Mouse (Mus musculus) heart, postnatal 14 days (tissue): Measurements from ENCODE around the gene Musk. TPM values are rescaled to one million over a fixed set of nuclear protein-coding genes. Genes with fewer than 3 reads are reported as not detected.
A peak's percentile ranks its signal among the peaks of the same experiment; 100 is the strongest.

Source experiments
- DNase-seq, 2 experiments: peaks; one replicate each; pipeline ENCODE4 v3.0.0; 2021 to 2022
- intact Hi-C: fragments of 180-260 bp; cut with DNase I; formaldehyde crosslinking; loops from one replicate; pipeline ENCODE4 v1.15.1; 2025
- total RNA-seq, 2 experiments: library from RNA; stranded (reverse); gene quantifications; 2 replicates each; pipeline ENCODE4 v1.2.3; 2021

Musk gene
- total RNA-seq, 2 experiments from 2014 or later = 0.78 to 0.98 TPM

DNA sequence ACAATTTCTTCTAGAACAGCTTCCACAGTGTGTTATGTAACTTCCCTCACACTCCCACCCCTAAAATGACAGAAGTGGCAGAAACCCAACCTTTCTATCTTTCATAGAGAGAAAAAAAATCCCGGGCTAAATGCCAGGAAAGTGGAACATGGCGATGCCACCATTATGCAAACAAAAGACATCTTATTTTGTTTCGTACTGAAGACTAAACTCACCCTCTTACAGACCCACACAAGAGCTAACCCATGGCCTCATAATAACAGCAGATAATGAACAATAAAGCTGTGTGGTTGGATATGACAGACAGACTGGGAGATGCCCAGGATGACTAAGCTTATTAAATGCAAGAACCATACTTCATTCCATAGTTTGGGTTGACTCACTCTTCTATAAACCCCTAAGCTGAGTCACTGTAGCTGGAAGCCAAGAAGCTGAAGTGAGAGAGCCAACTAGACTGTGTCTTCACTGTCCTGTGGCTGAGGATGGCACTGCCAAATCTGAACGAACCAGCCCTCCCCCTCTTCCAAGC lies 116.3 kb downstream of the Musk start:
- intact Hi-C loops = no loop called here
- DNase-seq = no peak

DNA sequence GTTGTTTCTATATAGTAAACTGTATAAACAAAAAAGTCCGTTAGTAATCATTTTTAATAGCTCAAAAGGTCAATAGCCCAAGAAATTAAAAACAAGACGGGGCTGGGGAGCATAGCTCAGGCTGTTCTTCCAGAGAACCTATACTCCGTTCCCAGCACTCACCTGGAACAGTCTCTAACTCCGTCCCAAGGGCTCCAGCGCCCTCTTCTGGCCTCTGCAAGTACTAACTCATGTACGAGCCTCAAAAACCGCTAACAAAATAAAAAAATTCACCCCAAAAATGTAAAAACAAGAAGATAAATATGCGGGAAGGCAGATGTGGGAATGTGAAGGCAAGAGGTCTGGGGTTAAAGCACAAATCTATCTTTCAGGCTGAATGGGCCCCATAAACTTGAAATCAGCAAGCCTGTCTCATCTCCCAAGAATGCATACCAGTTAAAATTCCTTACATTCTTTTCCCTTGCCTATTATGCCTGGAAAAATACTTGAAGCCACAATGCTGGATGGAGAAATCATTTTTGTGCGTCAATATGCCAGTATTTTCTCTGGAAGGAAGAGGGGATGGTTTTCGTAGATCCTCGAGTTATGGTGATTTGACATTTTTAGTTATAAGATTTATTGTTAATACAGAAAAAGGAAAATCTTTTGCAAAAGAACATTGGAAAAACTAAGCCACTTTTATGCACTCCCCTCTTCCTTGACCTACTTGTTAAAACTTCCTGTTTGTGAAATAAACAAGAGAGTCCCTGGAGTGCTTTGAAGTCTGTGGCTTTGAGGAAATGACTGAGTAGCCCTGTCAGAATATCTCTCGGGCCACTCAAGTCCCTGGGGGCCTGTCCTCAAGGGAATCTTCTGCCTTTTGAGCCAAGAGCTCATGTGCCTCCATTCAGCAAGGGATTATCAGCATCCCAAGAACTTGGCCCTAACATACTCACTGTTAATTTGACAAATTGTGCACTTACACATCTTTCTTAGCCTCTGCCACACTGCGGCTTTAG lies 127.7 kb downstream of the Musk start:
- DNase-seq = peak; percentile 58 to 69
- intact Hi-C loops = loop anchor here (10.0 kb wide), 1 partner anchor 149 kb away; no protein-coding TSS in a partner anchor

DNA sequence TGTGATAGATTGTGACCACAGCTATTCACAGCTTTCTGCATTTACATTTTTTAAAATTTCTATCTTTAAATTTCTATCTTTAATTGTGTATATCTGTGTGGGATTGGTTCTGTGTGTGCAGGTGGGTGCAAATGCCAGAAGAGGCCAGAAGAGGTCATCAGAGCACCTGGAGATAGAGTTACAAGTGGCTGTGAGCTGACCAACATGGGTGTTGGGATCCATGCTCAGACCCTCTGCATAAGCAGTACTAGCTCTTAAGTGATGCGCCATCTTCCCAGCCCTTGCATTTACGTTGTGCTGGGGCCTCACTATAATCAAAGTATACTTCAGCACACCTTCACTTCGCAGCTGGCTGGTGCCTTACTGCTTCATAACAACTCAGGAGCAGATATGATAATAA lies 129.8 kb downstream of the Musk start:
- intact Hi-C loops = loop anchor here (5.0 to 10.0 kb wide), 2 partner anchors 137 to 151 kb away; partner anchors contain the start of gene Lpar1
- DNase-seq = no peak

DNA sequence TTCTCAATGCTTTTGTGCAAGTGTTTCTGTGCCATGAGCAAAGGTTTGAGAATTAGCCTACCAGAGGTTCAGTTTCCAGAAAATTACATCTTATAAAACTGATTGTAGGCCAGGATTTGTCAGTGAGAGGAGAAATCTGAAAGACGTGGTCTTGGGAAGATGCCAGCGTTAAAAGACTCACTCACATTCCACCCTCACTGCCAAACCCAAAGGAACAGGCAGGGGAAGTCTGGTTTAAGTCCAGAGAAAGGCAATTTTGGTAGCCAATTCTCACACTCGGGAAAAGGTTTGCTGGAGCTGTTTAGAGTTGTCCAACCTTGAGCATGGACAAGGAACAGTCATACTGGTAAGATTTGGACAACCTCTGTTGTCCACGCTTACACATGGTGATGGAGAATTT lies 131.6 kb downstream of the Musk start:
- DNase-seq = peak in 1 of 2 experiments; percentile 37
- intact Hi-C loops = loop anchor here (5.0 to 10.0 kb wide), 2 partner anchors 135 to 153 kb away; partner anchors contain the start of gene Lpar1

DNA sequence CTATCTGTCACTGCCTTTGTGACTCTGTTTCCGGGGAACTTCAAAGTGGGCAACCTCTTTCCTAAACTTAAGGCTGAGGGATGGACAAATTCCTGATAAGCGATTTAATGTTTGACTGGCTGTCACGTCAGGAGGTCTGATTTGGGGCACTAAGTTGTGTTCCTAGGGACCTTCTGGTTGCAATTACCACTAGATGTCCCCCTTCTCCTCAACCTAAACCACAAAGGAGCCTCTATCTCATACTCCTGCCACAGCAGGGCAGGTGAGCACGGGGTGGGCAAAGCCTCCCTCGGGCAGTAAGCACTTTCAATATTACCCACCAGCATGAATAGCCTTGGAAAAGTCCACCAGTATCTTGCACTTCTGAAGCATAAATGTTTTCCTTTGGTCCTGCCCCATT lies 133.5 kb downstream of the Musk start:
- DNase-seq = no peak
- intact Hi-C loops = loop anchor here (2.0 to 10.0 kb wide), 3 partner anchors 133 to 330 kb away; partner anchors contain the start of gene Lpar1

DNA sequence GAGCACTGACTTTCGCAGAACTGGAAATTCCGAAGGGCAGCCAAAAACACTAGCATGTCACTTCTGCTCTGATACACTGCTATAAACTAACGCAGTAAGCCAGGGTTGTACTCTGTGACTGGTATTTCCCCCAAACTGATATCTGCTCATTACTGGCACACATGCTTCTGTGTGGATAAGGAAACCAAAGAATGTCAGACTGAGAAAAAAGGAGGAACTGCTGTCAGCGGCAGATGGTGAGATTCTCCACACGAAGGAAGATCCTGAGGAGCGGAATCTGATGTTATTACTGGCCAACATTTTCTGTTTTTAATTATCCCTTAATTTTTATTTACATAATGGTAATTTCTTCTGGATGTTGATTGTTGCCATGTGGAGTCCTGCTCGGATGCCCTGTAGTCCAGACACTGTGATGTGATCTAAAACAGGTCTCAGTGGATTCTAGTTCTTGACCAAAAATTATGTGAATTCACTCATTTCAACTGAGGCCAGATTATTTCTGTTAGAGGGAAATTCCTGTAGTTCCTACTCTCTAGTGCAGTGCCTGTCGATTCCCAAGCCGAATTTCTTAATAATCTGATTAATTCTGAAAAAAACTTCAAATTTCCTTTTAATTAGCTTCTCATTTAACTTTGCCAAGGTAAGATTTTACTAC lies 137.6 kb downstream of the Musk start:
- no peak for DNase-seq
- intact Hi-C loops = no loop called here

Other genes with a start within 250 kb of the Musk start
- gene Svep1, start 79.1 kb upstream of the Musk start, total RNA-seq = 1 to 10 TPM; 9.2 to 9.7 TPM